Mouse (Mus musculus) CH12.LX (cell line): Measurements from ENCODE around the gene C1ql1.

Experiments used
- CTCF ChIP-seq, 2 experiments: IDR thresholded peaks in 1 of 2; conservative IDR thresholded peaks in 1 of 2; 2 replicates each; pipeline ENCODE4 v1.5.1; 2011 to 2012; ENCODE audit warnings: low read depth in 2 of 2, low read length in 2 of 2, improper control_type of control experiment in 1 of 2, inconsistent platforms in 1 of 2, mild to moderate bottlenecking in 1 of 2, moderate library complexity in 1 of 2
- EP300 ChIP-seq: IDR thresholded peaks from 2 replicates; pipeline ENCODE4 v1.6.1; 2011; ENCODE audit warnings: low read length, improper control_type of control experiment
- RCOR1 ChIP-seq: conservative IDR thresholded peaks from 2 replicates; pipeline ENCODE4 v1.6.1; 2012; ENCODE audit warnings: low read depth, mild to moderate bottlenecking, inconsistent platforms, low read length, improper control_type of control experiment
- ZC3H11A ChIP-seq: IDR thresholded peaks from 2 replicates; pipeline ENCODE4 v1.6.1; 2012; ENCODE audit warnings: low read depth, mild to moderate bottlenecking, inconsistent platforms, low read length, improper control_type of control experiment
- ZKSCAN1 ChIP-seq: IDR thresholded peaks from 2 replicates; pipeline ENCODE4 v1.6.1; 2012; ENCODE audit warnings: low read depth, inconsistent platforms, low read length, improper control_type of control experiment, borderline replicate concordance

GRCm38 (mm10) chr11:102958870-102959269 lies 12.4 kb upstream of the C1ql1 start:
- peak in 1 of 2 experiments; percentile 63; a peak in 2 of 4 replicates for TF ChIP-seq CTCF (conservative IDR thresholded peaks at IDR 0.05 in 1 of 2, IDR thresholded peaks at IDR 0.05 in 1 of 2; ENCODE audit: low read depth in 2 of 2, low read length in 2 of 2)
- TF ChIP-seq ZC3H11A = no peak
- TF ChIP-seq EP300 = no peak
- no peak for TF ChIP-seq ZKSCAN1
- no peak for TF ChIP-seq RCOR1
